Mouse (Mus musculus): ENCODE data around the gene Kif6. TPM values are rescaled to one million over a fixed set of nuclear protein-coding genes. Genes with fewer than 3 reads are reported as not detected.

The Kif6 gene
- total RNA-seq, 1 experiment = 0.36 TPM

DNA sequence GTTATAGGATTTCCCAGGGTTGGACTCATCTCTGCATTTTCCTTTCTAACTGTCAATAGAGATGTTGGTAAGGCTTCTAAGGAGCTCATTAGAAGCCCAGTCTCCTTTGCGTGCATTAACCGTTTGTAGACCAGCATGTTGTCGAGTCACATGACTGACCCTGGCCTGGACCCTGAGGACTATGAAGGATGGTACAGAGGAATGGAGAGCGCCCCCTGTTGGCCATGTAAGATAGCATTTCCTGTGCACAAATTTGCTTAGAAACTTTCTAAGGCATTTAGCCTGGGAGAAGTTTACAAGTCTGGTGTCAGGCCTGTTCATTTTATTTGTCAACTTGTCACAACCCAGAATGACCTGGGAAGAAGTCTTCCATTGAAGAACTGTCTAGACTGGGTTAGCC lies 144.1 kb downstream of the Kif6 start:
- DNase-seq (ENCODE audit: low read depth, low spot score) = no peak
- Histone ChIP-seq H3K9ac (ENCODE audit: insufficient read depth, low read depth, low read length, poor library complexity, severe bottlenecking) (no peak overlapping the region), H3K9me3 (ENCODE audit: control insufficient read depth, insufficient read depth, low read depth, low read length) (no peaks in the 10 kb centered on the region), H3K27ac (ENCODE audit: insufficient read depth, low read depth, low read length, poor library complexity, severe bottlenecking) (no peak overlapping the region), H3K4me1 (ENCODE audit: control insufficient read depth in 2 of 2, insufficient read depth in 2 of 2, low read length in 2 of 2, poor library complexity in 1 of 2) (no peaks in the 10 kb centered on the region), H3K4me3 (ENCODE audit: insufficient read depth in 1 of 2, low read depth in 1 of 2, low read length in 2 of 2, poor library complexity in 1 of 2, severe bottlenecking in 1 of 2) (no peak overlapping the region), H3K36me3 (ENCODE audit: control insufficient read depth, insufficient read depth, low read length, poor library complexity, severe bottlenecking) (no peaks in the 10 kb centered on the region)
- in situ Hi-C loops (cut with MboI; ENCODE audit: low sequenced_read_pairs in 2 of 2, unreplicated experiment in 2 of 2) = no loop called here
- TF ChIP-seq ZNF384 (IDR thresholded peaks at IDR 0.05; ENCODE audit: low read depth, low read length) (no peak), CHD2 (IDR thresholded peaks at IDR 0.05; ENCODE audit: low read depth, low read length) (no peak), HCFC1 (IDR thresholded peaks at IDR 0.05; ENCODE audit: borderline replicate concordance, insufficient read depth, low read length) (no peak), MAFK (IDR thresholded peaks at IDR 0.05; ENCODE audit: insufficient read depth, low read depth, low read length) (no peak), ZC3H11A (IDR thresholded peaks at IDR 0.05; ENCODE audit: borderline replicate concordance, low read depth, low read length) (no peak)

DNA sequence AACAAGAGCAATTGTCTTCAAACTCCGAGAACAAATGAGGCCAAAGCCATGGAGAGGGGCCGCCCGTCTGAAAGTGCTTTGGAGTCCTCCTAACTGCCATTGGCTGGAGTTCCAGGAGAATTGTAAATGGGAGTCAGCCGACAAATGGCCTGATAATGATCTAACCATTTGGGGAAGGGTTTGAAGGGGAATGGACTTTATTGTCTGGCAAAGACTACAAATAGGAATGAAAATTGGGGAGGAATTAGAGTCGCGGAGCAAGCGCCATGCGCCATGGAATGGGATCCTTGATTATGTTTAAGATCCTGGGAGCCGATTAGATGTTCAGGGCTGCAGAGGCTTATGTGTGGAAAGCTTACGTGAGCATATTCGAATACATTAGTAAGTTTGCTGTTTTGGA lies 146.3 kb downstream of the Kif6 start:
- no peaks in the 10 kb centered on the region for H3K9me3 ChIP-seq (ENCODE audit: control insufficient read depth, insufficient read depth, low read depth, low read length)
- H3K4me1 ChIP-seq (ENCODE audit: control insufficient read depth in 2 of 2, insufficient read depth in 2 of 2, low read length in 2 of 2, poor library complexity in 1 of 2) = no peaks in the 10 kb centered on the region
- no peak overlapping the region for H3K27ac ChIP-seq (ENCODE audit: insufficient read depth, low read depth, low read length, poor library complexity, severe bottlenecking)
- DNase-seq (ENCODE audit: low read depth, low spot score) = no peak
- H3K36me3 ChIP-seq (ENCODE audit: control insufficient read depth, insufficient read depth, low read length, poor library complexity, severe bottlenecking) = no peaks in the 10 kb centered on the region
- no peak overlapping the region for H3K9ac ChIP-seq (ENCODE audit: insufficient read depth, low read depth, low read length, poor library complexity, severe bottlenecking)
- 0 out of 4 replicates have a peak overlapping the region, but pooled peaks of 1 of the 2 experiments have one; percentile 12 for H3K4me3 ChIP-seq (ENCODE audit: insufficient read depth in 1 of 2, low read depth in 1 of 2, low read length in 2 of 2, poor library complexity in 1 of 2, severe bottlenecking in 1 of 2)
- in situ Hi-C loops (cut with MboI; ENCODE audit: low sequenced_read_pairs in 2 of 2, unreplicated experiment in 2 of 2) = no loop called here
- TF ChIP-seq HCFC1 (IDR thresholded peaks at IDR 0.05; ENCODE audit: borderline replicate concordance, insufficient read depth, low read length) (no peak), MAFK (IDR thresholded peaks at IDR 0.05; ENCODE audit: insufficient read depth, low read depth, low read length) (no peak), CHD2 (IDR thresholded peaks at IDR 0.05; ENCODE audit: low read depth, low read length) (no peak), ZNF384 (IDR thresholded peaks at IDR 0.05; ENCODE audit: low read depth, low read length) (no peak), ZC3H11A (IDR thresholded peaks at IDR 0.05; ENCODE audit: borderline replicate concordance, low read depth, low read length) (no peak)

DNA sequence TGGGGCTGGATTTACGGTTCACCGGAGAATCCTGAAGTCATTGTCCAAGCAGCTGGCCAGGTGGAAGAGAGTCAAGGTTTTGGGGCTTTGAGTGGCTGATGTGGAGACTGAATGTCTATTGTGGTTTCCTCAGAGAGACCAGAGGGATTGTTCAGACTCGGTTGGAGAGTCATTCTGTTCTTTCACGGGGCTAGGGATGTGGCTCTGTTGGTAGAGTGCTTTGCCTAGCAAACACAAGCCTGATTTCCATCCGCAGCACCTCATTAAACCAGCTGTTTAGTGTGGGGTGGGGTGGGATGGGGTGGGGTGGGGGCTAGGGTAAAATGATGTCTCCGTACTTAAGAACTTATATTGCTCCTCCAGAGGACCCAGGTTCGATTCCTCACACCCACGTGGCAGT lies 146.9 kb downstream of the Kif6 start:
- H3K4me3 ChIP-seq (ENCODE audit: insufficient read depth in 1 of 2, low read depth in 1 of 2, low read length in 2 of 2, poor library complexity in 1 of 2, severe bottlenecking in 1 of 2) = no peak overlapping the region
- in situ Hi-C loops (cut with MboI; ENCODE audit: low sequenced_read_pairs in 2 of 2, unreplicated experiment in 2 of 2) = no loop called here
- H3K36me3 ChIP-seq (ENCODE audit: control insufficient read depth, insufficient read depth, low read length, poor library complexity, severe bottlenecking) = no peaks in the 10 kb centered on the region
- H3K9ac ChIP-seq (ENCODE audit: insufficient read depth, low read depth, low read length, poor library complexity, severe bottlenecking) = no peak overlapping the region
- H3K27ac ChIP-seq (ENCODE audit: insufficient read depth, low read depth, low read length, poor library complexity, severe bottlenecking) = no peak overlapping the region
- H3K4me1 ChIP-seq (ENCODE audit: control insufficient read depth in 2 of 2, insufficient read depth in 2 of 2, low read length in 2 of 2, poor library complexity in 1 of 2) = no peaks in the 10 kb centered on the region
- H3K9me3 ChIP-seq (ENCODE audit: control insufficient read depth, insufficient read depth, low read depth, low read length) = no peaks in the 10 kb centered on the region
- no peak for TF ChIP-seq MAFK (IDR thresholded peaks at IDR 0.05; ENCODE audit: insufficient read depth, low read depth, low read length)
- TF ChIP-seq ZNF384 (IDR thresholded peaks at IDR 0.05; ENCODE audit: low read depth, low read length) = no peak
- no peak for TF ChIP-seq HCFC1 (IDR thresholded peaks at IDR 0.05; ENCODE audit: borderline replicate concordance, insufficient read depth, low read length)
- no peak for TF ChIP-seq CHD2 (IDR thresholded peaks at IDR 0.05; ENCODE audit: low read depth, low read length)
- no peak for TF ChIP-seq ZC3H11A (IDR thresholded peaks at IDR 0.05; ENCODE audit: borderline replicate concordance, low read depth, low read length)
- no peak for DNase-seq (ENCODE audit: low read depth, low spot score)

DNA sequence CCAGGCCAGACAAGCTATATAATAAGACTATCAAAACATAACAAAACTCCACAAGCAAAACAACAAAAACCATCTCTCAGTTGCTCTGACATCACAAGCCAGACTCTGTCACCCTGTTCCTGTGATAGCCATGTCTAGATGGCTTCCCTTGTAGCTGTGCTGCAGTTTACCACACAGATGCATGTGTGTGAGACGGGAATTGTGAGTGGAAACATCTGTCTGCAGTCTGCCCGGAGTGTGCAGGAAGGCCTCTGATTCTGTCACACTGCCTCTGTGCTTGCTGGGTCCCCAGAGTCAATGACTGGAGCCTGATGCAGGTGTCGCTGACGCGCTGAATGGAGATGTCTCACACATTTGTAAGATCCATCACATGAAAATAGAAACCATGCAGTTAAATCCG lies 150.0 kb downstream of the Kif6 start:
- DNase-seq (ENCODE audit: low read depth, low spot score) = no peak
- no peaks in the 10 kb centered on the region for H3K36me3 ChIP-seq (ENCODE audit: control insufficient read depth, insufficient read depth, low read length, poor library complexity, severe bottlenecking)
- H3K9me3 ChIP-seq (ENCODE audit: control insufficient read depth, insufficient read depth, low read depth, low read length) = no peaks in the 10 kb centered on the region
- no peaks in the 10 kb centered on the region for H3K4me1 ChIP-seq (ENCODE audit: control insufficient read depth in 2 of 2, insufficient read depth in 2 of 2, low read length in 2 of 2, poor library complexity in 1 of 2)
- in situ Hi-C loops (cut with MboI; ENCODE audit: low sequenced_read_pairs in 2 of 2, unreplicated experiment in 2 of 2) = no loop called here
- no peak overlapping the region for H3K9ac ChIP-seq (ENCODE audit: insufficient read depth, low read depth, low read length, poor library complexity, severe bottlenecking)
- H3K4me3 ChIP-seq (ENCODE audit: insufficient read depth in 1 of 2, low read depth in 1 of 2, low read length in 2 of 2, poor library complexity in 1 of 2, severe bottlenecking in 1 of 2) = no peak overlapping the region
- TF ChIP-seq ZNF384 (IDR thresholded peaks at IDR 0.05; ENCODE audit: low read depth, low read length) = no peak
- no peak for TF ChIP-seq MAFK (IDR thresholded peaks at IDR 0.05; ENCODE audit: insufficient read depth, low read depth, low read length)
- no peak for TF ChIP-seq HCFC1 (IDR thresholded peaks at IDR 0.05; ENCODE audit: borderline replicate concordance, insufficient read depth, low read length)
- no peak overlapping the region for H3K27ac ChIP-seq (ENCODE audit: insufficient read depth, low read depth, low read length, poor library complexity, severe bottlenecking)

DNA sequence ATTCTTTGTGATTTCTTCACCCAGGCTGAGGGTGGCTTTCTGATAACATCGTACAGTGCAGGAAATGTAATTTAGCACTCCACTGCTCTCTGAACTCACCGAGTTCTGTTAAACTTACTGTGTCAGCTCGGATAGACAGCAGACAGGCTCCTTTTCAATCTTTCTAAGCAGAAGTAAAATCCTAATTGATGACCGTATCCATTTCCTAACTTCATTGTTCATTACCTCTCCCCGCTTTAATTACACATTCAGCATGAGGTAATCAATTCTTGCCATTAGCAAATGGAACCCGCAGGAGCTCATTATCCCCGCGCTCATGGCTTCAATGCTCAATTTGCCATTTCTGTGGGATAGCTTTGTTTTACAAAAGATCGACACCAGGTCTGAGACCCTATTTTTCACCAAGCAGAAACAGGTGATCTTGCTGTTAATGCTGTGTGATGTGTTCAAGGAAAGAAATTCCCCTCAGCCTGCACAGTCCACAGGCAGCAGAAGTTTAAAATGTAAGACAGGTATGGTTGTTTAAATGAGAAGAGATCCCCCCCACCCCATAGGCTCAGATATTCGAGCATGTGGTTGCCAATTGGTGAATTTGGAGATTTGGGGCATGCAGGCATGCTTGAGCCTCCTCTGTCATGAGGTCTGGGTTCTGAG lies 152.9 kb downstream of the Kif6 start:
- Histone ChIP-seq H3K9ac (ENCODE audit: insufficient read depth, low read depth, low read length, poor library complexity, severe bottlenecking) (no peak overlapping the region), H3K27ac (ENCODE audit: insufficient read depth, low read depth, low read length, poor library complexity, severe bottlenecking) (no peak overlapping the region), H3K4me1 (ENCODE audit: control insufficient read depth in 2 of 2, insufficient read depth in 2 of 2, low read length in 2 of 2, poor library complexity in 1 of 2) (no peaks in the 10 kb centered on the region), H3K36me3 (ENCODE audit: control insufficient read depth, insufficient read depth, low read length, poor library complexity, severe bottlenecking) (no peaks in the 10 kb centered on the region), H3K9me3 (ENCODE audit: control insufficient read depth, insufficient read depth, low read depth, low read length) (no peaks in the 10 kb centered on the region), H3K4me3 (ENCODE audit: insufficient read depth in 1 of 2, low read depth in 1 of 2, low read length in 2 of 2, poor library complexity in 1 of 2, severe bottlenecking in 1 of 2) (no peak overlapping the region)
- in situ Hi-C loops (cut with MboI; ENCODE audit: low sequenced_read_pairs in 2 of 2, unreplicated experiment in 2 of 2) = no loop called here
- no peak for DNase-seq (ENCODE audit: low read depth, low spot score)
- TF ChIP-seq MAFK (IDR thresholded peaks at IDR 0.05; ENCODE audit: insufficient read depth, low read depth, low read length) = no peak
- no peak for TF ChIP-seq HCFC1 (IDR thresholded peaks at IDR 0.05; ENCODE audit: borderline replicate concordance, insufficient read depth, low read length)
- TF ChIP-seq ZNF384 (IDR thresholded peaks at IDR 0.05; ENCODE audit: low read depth, low read length) = no peak
- no peak for TF ChIP-seq CHD2 (IDR thresholded peaks at IDR 0.05; ENCODE audit: low read depth, low read length)
- TF ChIP-seq ZC3H11A (IDR thresholded peaks at IDR 0.05; ENCODE audit: borderline replicate concordance, low read depth, low read length) = no peak

All from ES-E14 (cell line).